1 mouse cellular context compared by ENCODE assay signal in genomic region chr14:102731746-102732145, GRCm38 (mm10).
TF ChIP-seq lines count a peak whose summit lies in the region.

No protein-coding gene starts in this region.

TF ChIP-seq in CH12.LX, 34 proteins besides CTCF, POLR2A, EP300 and RAD21 (continued from another document):
- TF ChIP-seq TBP (conservative IDR thresholded peaks at IDR 0.05; ENCODE audit: low read depth, low read length) (no peak), ZNF384 (IDR thresholded peaks at IDR 0.05; ENCODE audit: low read depth, low read length) (peak; percentile 93), BHLHE40 (IDR thresholded peaks at IDR 0.05; ENCODE audit: low read depth, low read length) (0 out of 2 replicates have a peak, but pooled peaks have one; percentile 33), MEF2A (IDR thresholded peaks at IDR 0.05; ENCODE audit: borderline replicate concordance, low read depth, low read length) (peak; percentile 67), SIN3A (IDR thresholded peaks at IDR 0.05; ENCODE audit: low read length) (no peak), ZC3H11A (IDR thresholded peaks at IDR 0.05; ENCODE audit: low read depth, low read length) (no peak), TCF12 (IDR thresholded peaks at IDR 0.05; ENCODE audit: low read depth, low read length) (peak; percentile 61), GABPA (IDR thresholded peaks at IDR 0.05; ENCODE audit: insufficient replicate concordance, low read depth, low read length) (no peak), MXI1 (IDR thresholded peaks at IDR 0.05; ENCODE audit: low read depth, low read length) (no peak), ELF1 (IDR thresholded peaks at IDR 0.05; ENCODE audit: low read depth, low read length) (no peak), MAX (IDR thresholded peaks at IDR 0.05; ENCODE audit: low read length) (peak; percentile 36; the same call in 1 of the 2 replicates), E2F4 (IDR thresholded peaks at IDR 0.05; ENCODE audit: insufficient replicate concordance, low read depth, low read length) (0 out of 2 replicates have a peak, but pooled peaks have one; percentile 32)
